Mouse (Mus musculus): ENCODE data around the gene Wasf2.
A peak's percentile ranks its signal among the peaks of the same experiment; 100 is the strongest.
"Not testable (repeated sequence)": the region's sequence is repeated elsewhere in the genome, so short reads cannot be mapped to it uniquely, and the experiment has no call there.

The Wasf2 gene

DNA sequence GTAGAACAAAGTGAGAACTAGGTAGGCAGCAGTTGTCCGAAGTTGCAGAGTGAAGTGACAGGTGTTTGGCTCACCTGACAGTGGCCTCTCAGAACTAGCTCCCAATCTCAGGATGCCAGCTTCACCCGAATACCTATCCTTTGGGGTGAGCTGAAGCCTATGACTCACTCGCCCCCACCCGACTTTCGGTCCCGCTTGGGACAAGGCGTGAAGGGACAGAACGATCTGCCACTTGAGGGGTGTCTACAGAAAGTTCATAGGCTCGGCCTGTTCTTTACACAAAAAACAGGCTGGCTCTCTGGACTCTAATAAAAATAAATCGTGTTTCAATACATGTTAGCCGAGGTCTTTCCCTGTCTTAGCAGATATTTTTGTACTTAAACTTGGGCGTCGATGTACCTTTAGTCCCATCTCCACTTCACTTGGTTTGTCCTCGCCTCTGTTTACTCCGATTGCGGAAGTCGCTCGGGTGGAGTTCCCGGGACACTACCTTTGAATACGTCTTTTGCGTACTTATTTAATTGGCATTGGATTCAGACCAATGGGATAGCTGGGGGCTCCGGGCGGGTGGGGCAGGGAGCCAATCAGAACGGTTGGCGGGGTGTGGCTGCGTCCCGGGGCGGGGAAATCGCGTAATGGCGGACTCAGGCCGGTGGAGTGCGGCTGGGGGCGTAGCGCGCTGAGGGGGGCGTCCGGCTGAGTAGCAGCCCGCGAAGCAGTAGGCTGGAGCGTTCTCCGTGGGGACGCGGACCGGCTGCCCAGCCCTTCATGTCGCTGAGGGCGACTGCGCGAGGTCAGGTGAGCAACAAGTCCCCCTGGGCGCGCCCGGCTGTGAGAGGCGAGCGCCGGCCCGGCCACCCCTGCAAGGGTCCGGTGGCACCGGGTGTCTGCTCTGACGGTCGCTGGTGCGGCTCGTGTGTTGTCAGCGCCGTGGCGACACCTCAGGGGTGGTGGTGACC lies at the start of gene Wasf2:
Wasf2 (plus strand) TSS at position 575 of the 959 bp plus-strand sequence.
- peak; percentile 92 for DNase-seq

GRCm38 (mm10) chr4:133080862-133081261 lies 49.4 kb upstream of the Wasf2 start:
- no peak for DNase-seq

DNA sequence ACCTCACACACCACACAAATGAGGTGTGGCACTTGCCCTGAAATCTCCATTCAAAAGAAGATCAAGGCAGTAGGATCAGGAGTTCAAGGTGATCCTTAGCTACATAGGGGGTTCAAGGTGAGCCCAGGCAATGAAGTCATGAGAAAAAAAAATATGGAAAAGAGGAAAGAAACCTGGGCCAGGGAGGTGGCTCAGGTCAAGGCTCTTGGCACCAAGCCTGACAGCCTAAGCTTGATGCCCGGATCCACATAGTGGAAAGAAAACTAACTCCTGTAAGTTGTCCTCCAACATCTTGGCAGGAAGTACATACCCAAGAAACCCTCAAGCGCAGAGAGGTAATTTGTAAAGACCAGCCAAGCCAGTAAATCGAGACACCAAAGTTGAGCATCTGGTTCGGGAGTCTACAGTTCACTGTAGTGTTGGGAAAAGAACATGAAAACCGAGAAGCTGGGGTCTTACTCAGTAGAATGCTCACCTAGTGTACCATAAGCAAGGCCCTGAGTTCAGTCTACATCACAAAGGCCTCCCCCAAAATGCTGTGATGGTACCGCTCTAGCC lies 48.0 kb upstream of the Wasf2 start:
- no peak for DNase-seq

DNA sequence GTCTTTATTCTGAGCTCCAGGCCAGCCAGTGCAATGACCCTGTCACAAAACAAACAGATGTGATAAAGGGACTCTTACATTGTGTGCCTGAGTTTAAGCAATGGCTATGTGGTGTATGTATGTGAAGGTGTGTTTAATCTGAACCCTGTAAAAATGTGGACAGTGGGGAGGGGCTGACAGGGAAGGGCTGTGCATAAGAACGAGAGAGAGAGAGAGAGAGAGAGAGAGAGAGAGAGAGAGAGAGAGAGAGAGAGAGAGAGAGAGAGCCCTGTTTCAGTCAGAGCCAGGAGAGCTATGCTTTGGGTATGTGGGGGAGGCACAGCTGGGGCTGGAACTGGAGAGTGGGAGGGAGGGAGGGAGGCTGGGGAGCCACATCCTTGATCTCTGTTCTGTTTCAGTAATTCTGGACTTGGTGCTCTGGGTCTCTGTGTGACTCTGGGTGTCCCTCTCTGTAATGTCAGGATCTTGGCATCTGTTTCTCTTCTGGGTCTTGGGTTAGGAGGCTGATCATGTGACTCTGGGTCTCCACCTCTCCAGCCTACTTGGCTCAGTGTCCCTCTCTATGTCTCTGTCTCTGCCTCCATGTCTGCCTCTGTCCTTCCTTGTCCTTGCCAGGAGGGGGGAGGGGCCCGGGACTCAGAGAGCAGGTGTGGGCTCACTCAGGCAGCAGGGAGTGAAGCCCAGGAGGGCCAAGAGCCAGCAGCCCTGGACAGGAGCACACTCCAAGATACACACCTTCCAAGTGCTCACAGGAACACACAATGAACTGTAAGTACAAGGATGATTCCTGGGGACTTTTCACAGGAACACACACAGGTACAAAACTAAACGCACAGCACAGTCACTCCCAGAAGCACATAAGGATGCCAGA lies 46.1 kb upstream of the Wasf2 start:
- DNase-seq, result peak; percentile 59

DNA sequence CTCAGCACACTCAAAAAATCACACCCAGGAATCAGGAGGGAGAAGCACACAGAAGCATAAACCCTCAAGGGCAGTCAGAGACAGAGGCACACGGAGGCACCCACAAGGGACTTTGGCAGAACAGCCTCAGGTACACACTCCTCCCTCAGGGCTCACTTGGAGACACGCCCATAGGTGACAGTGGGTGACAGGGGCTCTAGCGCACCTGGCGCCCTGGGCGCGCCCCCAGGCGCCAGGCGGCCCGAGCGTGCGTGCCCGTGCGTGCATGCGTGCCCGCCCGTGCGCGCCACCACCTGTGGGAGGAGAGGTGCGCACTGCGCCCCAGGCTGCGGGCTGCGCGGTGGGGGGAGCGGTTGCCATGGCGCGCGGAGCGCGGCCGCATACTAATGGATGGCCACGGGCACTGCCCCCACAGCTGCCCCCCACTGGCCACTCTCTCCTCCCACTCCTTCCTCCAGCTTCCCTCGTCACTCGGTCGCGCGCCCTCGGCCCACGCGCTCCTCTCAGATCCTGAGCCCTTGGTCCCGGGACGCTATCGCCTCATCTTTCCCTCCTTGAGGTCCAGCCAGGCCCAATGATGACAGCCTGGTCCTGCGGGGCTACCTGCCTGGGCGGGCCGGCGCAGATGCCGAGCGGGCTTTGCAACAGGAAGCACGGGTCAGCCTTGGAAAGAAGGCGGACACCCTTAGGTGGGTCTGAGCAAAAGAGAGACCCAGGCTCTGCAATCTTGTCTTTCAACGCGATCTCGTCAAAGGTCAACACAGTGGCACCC lies 45.1 kb upstream of the Wasf2 start:
- peak; percentile 49 for DNase-seq

GRCm38 (mm10) chr4:133085783-133086342 lies 44.4 kb upstream of the Wasf2 start:
- DNase-seq, result peak; percentile 46

- DNase-seq, result no peak
Measured at GRCm38 (mm10) chr4:133087177-133087714, 43.1 kb upstream of the Wasf2 start.

GRCm38 (mm10) chr4:133087835-133088234 lies 42.5 kb upstream of the Wasf2 start:
- peak; percentile 71 for DNase-seq

DNA sequence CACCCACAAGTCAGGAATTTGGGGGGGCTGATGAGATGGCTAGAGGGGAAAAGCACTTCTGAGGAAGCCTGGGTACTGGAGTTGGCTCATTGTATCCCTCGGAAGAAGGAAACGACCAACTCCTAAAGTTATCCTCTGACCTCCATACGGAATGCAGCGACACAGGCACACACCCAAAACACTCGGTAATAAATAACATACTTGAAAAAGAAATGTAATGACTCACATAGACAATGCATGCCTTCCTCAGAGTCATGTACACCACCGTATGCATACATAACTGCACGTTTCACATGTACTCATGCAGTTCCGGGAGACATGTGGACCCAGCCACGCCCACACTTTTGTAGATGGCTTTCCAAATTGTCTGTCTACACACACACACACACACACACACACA lies 41.0 kb upstream of the Wasf2 start:
- DNase-seq, result no peak

DNA sequence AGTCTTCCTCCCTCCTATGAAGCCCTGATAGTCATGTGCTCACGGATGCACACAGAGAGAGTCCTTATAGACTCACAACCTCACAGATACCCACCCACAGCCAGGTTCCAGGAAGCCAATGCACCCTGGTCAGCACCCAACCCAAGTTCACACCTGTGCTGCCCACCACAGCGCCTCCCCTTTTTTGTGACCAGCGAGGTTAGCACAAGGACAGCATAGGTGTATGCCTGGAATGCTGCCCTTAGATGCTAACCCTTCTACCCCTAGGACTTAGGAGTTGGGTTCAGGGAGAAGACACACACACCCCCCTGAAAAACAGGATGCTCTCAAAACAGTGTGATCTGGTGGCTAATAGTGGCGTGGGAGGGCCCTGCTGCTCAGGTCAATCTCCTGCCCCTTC lies 40.5 kb upstream of the Wasf2 start:
- no peak for DNase-seq

GRCm38 (mm10) chr4:133090276-133090719 lies 40.0 kb upstream of the Wasf2 start:
- DNase-seq, result no peak

DNA sequence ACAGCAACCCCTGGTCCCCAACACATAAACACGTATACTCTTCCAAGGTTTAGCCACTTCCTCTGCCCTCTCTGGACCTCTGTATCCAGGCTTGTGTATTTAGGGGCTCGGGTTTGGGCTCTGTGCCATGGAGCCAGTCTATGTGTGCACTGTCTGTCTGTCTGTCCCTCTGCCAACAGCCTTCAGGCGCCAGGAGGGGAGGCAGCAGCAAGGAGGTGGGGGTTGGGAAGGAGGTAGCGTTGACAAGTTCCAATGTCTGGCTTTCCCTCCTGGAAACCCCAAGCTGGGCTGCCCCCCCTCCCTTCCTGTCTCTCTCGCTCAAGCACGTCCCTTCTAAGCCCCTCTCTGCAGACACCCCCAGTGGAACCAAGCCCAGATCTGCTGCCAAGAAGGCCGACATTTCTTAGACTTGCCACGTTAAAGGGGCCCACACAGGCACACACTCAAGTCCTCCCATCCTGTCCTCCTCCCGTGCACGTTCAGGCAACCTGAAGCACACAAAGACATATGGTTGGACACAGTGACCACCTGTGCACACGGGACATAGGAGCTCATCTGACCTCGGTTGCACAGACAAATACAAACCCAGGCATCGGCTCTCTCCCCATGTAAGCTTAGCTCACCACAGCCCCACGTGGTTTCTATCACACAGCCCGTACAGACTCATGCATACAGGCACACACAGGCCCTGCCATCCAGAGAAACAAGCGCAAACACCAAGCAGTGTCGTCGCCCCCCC lies 39.4 kb upstream of the Wasf2 start:
- DNase-seq, result peak; percentile 76

- DNase-seq, result no peak
Measured at GRCm38 (mm10) chr4:133091459-133091785, 38.9 kb upstream of the Wasf2 start.

DNA sequence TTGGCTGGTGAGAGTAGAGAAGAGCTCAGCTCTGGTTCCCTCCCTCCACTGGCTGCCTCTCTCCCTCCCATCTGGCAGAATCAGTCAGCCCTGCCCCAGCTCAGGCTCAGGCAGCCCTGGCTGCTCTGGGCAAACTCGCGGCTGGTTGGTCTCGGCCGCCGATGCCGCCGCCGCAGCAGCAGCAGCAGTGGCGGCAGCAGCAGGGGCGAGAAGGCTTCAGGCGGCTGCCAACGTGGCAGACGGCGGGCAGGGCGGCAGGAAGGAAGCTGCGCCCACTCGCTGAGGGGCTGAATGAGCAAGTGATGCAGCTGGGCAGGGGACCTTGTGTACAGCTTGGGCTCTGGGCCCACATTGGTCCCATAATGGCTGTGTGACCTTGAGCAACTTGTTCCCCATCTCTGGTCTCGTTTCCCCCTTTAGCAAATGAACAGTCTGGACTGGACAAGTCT lies 37.8 kb upstream of the Wasf2 start:
- peak; percentile 52 for DNase-seq

DNA sequence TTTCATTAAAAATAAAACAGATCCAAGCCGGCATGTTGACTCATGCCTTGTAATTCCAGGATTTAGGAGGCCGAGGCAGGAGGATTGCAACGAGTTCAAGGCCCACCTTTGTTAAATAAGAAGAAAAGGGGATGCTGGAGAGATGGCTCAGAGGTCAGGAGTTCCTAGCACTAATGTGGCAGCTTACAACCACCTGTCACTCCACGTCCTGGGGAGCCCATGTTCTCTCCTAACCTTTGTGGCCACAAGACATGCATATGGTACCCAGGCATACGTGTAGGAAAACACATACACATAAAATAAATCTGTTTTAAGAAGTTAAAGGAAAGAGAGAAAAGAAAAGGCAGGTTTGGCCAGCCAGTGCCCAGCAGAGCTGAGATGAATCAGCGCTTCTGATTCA lies 37.2 kb upstream of the Wasf2 start:
- DNase-seq, result no peak

- DNase-seq, result no peak
Measured at GRCm38 (mm10) chr4:133093481-133094033, 36.7 kb upstream of the Wasf2 start.

- DNase-seq, result no peak
Measured at GRCm38 (mm10) chr4:133094255-133094654, 36.0 kb upstream of the Wasf2 start.

DNA sequence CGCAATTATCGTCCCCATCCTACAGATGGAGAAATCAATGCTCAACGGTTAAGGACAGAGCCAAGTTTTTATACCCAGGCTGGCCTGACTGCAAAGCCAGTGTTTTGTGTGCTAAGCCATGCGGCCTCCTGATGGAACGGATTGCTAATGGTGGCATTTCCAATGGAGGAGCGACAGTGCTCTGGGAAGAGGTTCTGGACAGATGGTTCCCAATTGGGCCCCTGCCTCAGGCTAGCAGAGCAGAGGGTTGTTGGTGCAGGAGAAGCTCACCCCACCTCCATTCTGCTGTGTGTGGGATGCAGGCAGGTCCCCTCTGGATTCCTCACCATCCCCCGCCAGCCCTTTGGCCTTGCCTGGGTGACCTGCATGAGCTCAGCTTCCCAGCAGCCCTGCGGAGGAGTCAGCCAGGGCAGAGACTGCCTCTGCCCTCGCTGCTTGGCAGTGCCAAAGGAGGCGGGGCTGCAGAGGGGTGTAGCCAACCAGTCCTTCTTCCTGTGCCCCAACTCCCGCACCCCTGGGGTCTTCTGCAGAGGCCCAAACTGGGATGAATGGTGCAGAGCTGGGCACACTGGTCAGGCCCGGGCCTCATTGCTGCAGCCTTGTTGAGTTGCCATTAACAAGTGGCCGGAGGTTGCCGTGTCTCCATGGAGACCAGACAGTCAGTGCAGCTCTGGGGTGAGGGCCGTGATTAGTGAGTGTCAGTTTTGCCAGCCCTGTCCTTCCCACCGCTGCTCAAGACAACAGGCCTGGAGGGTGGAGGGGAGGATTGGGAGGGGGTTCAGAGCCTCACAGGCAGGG lies 35.2 kb upstream of the Wasf2 start:
- DNase-seq, result peak; percentile 72

GRCm38 (mm10) chr4:133095734-133096065 lies 34.6 kb upstream of the Wasf2 start:
- DNase-seq, result not testable (repeated sequence)

- DNase-seq, result not testable (repeated sequence)
Measured at GRCm38 (mm10) chr4:133096671-133097070, 33.6 kb upstream of the Wasf2 start.
